Mouse (Mus musculus) kidney, adult 2 months (tissue): ENCODE measurements at regions not wholly inside any gene's neighbourhood (a gene's known extent, or its start where the extent isn't known, plus 50 kb on each side); places are given as distances from the start of the nearest gene placed in this dataset.

Experiments used
- DNase-seq: peaks from one replicate; pipeline ENCODE4 v3.0.0; 2021
- H3K27ac ChIP-seq: fragments of 200-500 bp; 2 replicates; pipeline ENCODE4 v1.5.1; 2012; ENCODE audit warnings: low read depth, low read length, control low read depth, inconsistent platforms; ENCODE audit not compliant: insufficient read depth
- H3K27me3 ChIP-seq: fragments of 200-500 bp; replicated peaks from 2 replicates; pipeline ENCODE4 v1.6.1; 2012; ENCODE audit warnings: mild to moderate bottlenecking, moderate library complexity, low read length, inconsistent platforms; ENCODE audit not compliant: control insufficient read depth, insufficient read depth
- H3K36me3 ChIP-seq: fragments of 200-500 bp; 2 replicates; pipeline ENCODE4 v1.6.1; 2012; ENCODE audit warnings: mild to moderate bottlenecking, moderate library complexity, low read length, inconsistent platforms; ENCODE audit not compliant: control insufficient read depth, insufficient read depth
- H3K4me1 ChIP-seq: fragments of 200-500 bp; 2 replicates; pipeline ENCODE4 v1.6.1; 2011; ENCODE audit warnings: low read length; ENCODE audit not compliant: control insufficient read depth, insufficient read depth
- H3K4me3 ChIP-seq: fragments of 200-500 bp; 2 replicates; pipeline ENCODE4 v1.5.1; 2011; ENCODE audit warnings: mild to moderate bottlenecking, low read depth, low read length, control low read depth; ENCODE audit not compliant: insufficient read depth
- CTCF ChIP-seq: fragments of 200-500 bp; conservative IDR thresholded peaks from 2 replicates; pipeline ENCODE4 v1.5.1; 2011; ENCODE audit warnings: low read depth, mild to moderate bottlenecking, control low read depth, low read length, moderate library complexity, mixed read lengths; ENCODE audit not compliant: insufficient read depth, insufficient read length
- POLR2A ChIP-seq: fragments of 200-500 bp; IDR thresholded peaks from one replicate; pipeline ENCODE4 v1.6.1; 2011; ENCODE audit warnings: low read depth, low read length, control low read depth
- WGBS: fragments of 180-500 bp; shearing (Covaris S2); methylation state at CpG from one replicate; pipeline ENCODE4 v1.1.7; 2018; 5-methylcytosine and 5-hydroxymethylcytosine counted together

DNA sequence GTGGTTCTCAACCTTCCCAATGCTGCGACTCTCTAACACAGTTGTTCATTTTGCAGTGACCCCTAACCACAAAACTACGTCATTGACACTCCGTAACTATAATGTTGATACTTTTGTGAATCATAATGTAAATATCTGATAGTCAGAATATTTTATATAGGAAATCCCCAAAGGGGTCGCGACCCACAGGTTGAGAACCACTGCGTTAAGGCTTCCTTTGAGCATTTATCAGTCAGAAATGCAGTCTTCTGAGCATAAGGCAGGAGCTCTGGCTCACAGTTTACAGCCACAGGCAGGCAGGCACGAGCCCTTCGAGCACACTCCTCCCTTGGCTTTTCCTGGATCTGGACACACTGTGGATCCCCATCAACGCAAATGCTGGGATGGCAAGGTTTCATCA lies 57.0 kb downstream of the Nxnl2 start:
- Histone ChIP-seq H3K4me1 (peaks cover 6% of the 10 kb centered on the region; the same call in 1 of the 2 replicates), H3K27me3 (no peaks in the 10 kb centered on the region), H3K4me3 (no peak overlapping the region), H3K36me3 (no peaks in the 10 kb centered on the region), H3K27ac (no peak overlapping the region)
- WGBS, result 87% methylated on average over 9 of the region's 9 CpGs
- no peak for DNase-seq
- TF ChIP-seq POLR2A (no peak), CTCF (no peak)

- Histone ChIP-seq H3K27ac (no peak overlapping the region), H3K27me3 (no peaks in the 10 kb centered on the region), H3K4me1 (peaks cover 6% of the 10 kb centered on the region; the same call in 1 of the 2 replicates), H3K4me3 (no peak overlapping the region), H3K36me3 (no peaks in the 10 kb centered on the region)
- TF ChIP-seq CTCF (no peak), POLR2A (no peak)
- DNase-seq, result peak; percentile 59
- 67% methylated on average over 30 of the region's 30 CpGs for WGBS
Observed at GRCm38 (mm10) chr13:51228862-51229770, 58.3 kb downstream of the Nxnl2 start.

DNA sequence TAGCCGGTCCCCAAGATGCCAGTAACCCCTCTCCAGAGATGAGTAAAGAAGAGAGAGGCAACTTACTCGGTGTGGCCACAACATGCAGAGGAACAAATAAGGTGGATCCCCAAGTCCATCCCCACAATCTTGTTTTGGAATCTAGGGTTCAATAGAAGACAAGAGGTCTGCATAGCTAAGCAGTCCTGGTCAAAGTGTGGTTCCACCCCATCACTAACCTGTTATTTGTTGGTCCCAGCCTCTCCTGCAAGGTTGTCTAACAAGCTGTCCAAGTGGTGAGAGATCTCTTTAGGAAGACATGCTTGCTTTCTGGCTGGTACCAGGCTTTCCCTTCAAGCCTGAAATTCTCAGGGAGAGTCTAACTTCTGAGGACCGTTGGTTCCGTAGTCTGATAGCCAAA lies 59.0 kb downstream of the Nxnl2 start:
- WGBS, result over 99% methylated on average over 4 of the region's 4 CpGs
- Histone ChIP-seq H3K4me1 (peaks cover 6% of the 10 kb centered on the region; the same call in 1 of the 2 replicates), H3K36me3 (no peaks in the 10 kb centered on the region), H3K27me3 (no peaks in the 10 kb centered on the region), H3K4me3 (no peak overlapping the region), H3K27ac (no peak overlapping the region)
- DNase-seq, result no peak
- TF ChIP-seq CTCF (no peak), POLR2A (no peak)

DNA sequence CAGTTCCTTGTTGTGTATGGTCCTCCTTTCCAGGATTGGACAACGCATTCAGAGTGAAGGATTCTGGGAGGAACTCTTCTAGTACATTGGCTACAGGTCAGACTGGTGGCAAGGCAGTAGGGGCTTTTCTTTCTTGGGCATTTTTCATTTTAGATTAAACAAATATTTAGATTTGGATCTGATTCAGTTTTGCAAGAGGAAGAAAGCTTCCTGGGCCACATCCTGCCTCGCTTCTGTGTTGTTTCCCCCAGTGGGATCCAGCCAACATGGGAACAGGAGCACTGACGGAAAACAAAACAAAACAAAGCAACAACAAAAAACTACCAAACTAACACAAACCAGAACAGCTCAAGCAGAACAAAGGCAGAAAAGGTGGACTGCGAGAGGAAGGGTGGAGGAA lies 60.8 kb downstream of the Nxnl2 start:
- H3K4me1 ChIP-seq, result peaks cover 6% of the 10 kb centered on the region; the same call in 1 of the 2 replicates
- no peak overlapping the region for H3K4me3 ChIP-seq
- no peak for TF ChIP-seq POLR2A
- TF ChIP-seq CTCF, result no peak
- no peaks in the 10 kb centered on the region for H3K27me3 ChIP-seq
- 49% methylated on average over 4 of the region's 4 CpGs for WGBS
- no peak overlapping the region for H3K27ac ChIP-seq
- H3K36me3 ChIP-seq, result no peaks in the 10 kb centered on the region
- no peak for DNase-seq

DNA sequence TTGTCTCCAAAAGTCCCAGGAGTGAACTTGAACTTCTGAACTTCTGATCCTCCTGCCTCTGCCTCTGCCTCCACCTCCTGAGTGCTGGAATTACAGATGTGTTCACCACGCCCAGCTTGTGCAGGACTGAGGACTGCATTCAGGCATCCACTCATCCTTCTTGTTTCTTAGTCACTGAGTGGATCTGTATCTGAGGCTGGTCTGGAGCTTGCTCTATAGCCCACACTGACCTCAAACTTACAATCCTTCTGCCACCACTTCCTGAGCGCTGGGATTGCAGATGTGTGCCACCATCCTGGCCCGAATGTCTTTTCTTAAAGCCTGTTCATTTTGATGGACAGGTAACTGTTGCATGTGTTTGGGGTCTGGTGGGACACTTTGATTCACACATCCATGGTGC lies 76.6 kb downstream of the Nxnl2 start:
- H3K27me3 ChIP-seq, result no peaks in the 10 kb centered on the region
- TF ChIP-seq POLR2A (no peak), CTCF (no peak)
- WGBS, result 91% methylated on average over 3 of the region's 3 CpGs
- H3K36me3 ChIP-seq, result no peaks in the 10 kb centered on the region
- H3K4me3 ChIP-seq, result no peak overlapping the region
- H3K4me1 ChIP-seq, result no peaks in the 10 kb centered on the region
- DNase-seq, result no peak
- no peak overlapping the region for H3K27ac ChIP-seq

DNA sequence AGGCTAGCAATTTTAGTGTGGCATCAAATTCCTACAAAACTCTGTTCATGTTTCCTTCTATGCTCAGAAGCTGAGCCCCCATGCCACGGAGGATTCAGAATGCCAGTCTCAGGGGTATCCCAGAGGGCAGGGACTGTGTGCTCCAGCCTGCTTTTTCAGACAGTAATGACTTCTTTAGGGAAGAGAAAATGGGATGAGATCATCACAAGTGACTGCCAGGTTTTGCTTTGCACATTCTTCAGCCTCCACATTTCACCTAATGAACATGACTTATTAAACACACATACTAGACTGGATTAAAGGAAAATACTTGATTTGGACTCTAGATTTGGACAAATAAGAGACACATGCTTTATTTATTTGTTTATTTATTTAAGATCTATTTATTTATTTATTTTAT lies 82.5 kb downstream of the Nxnl2 start:
- no peak for TF ChIP-seq CTCF
- TF ChIP-seq POLR2A, result no peak
- 84% methylated on average over 1 of the region's 1 CpGs for WGBS
- Histone ChIP-seq H3K36me3 (no peaks in the 10 kb centered on the region), H3K27me3 (no peaks in the 10 kb centered on the region), H3K4me3 (no peak overlapping the region), H3K4me1 (no peaks in the 10 kb centered on the region), H3K27ac (no peak overlapping the region)
- DNase-seq, result no peak

GRCm38 (mm10) chr13:51255688-51256087 lies 84.9 kb downstream of the Nxnl2 start:
- H3K4me1 ChIP-seq, result no peaks in the 10 kb centered on the region
- TF ChIP-seq CTCF (no peak), POLR2A (no peak)
- no peaks in the 10 kb centered on the region for H3K27me3 ChIP-seq
- no peak overlapping the region for H3K27ac ChIP-seq
- H3K4me3 ChIP-seq, result no peak overlapping the region
- 89% methylated on average over 5 of the region's 5 CpGs for WGBS
- DNase-seq, result no peak
- no peaks in the 10 kb centered on the region for H3K36me3 ChIP-seq
